Mouse (Mus musculus) common myeloid progenitor, adult 5-6 weeks (primary cell): Measurements from ENCODE around the gene Col4a2. TPM values are rescaled to one million over a fixed set of nuclear protein-coding genes. Genes with fewer than 3 reads are reported as not detected.
"Not testable (repeated sequence)": the region's sequence is repeated elsewhere in the genome, so short reads cannot be mapped to it uniquely, and the experiment has no call there.

Source experiments
- ATAC-seq: replicated peaks from 2 replicates; pipeline ENCODE4 v1.8.0; 2016; ENCODE audit warnings: low read depth, mild to moderate bottlenecking, moderate TSS enrichment, inconsistent platforms; ENCODE audit not compliant: poor library complexity, severe bottlenecking
- total RNA-seq: library from RNA; stranded (forward); fragments of 200-1000, 187-1606 nt; gene quantifications from 2 replicates; pipeline ENCODE4 v1.2.3, GENCODE M21; 2017

Col4a2 gene
- total RNA-seq, 1 experiment from 2014 or later: 2.3 TPM

DNA sequence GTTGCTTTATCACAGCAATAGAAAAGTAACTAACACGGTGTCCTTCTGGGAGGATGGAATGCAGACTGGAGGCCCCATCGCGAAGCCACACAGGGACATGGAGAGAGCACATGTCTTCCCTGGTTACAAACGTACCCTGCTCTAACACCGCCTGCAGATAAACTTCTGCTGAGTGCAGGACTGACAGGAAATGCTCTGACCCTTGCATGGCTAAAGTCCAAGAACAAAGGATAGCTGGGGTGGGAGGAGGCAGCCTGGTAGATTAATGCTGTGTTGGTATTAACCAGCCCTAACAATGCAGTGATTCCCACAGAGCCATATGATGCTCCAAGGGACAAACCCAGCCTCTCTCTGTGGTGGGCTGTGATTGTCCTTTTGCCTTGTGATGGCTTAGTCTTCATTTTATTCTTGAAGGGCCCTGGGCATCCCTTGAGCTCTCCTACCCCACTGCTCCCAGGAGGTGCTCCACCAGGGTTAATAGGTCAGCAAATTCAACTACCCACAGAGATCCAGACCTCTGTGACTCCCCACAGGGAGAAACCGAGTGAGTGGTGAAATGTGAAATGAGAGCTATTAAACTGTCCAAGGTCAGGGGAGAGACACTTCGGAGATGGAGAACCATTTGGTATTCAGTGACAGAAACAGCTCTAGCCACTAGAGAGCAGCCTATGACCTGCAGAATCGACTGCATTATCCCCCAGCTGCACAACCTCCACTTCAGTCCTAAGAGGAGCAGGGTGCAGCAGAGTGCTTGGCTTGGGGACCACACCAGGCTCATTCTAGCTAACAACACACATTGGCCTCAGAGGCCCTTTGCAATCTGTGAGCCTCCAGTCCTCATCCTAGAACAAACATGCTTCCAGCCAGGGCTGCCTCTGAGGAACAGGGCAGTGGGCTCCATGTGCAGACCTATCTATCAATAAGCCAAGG, 137.8 kb downstream of the Col4a2 start:
- peak; percentile 42 for ATAC-seq

DNA sequence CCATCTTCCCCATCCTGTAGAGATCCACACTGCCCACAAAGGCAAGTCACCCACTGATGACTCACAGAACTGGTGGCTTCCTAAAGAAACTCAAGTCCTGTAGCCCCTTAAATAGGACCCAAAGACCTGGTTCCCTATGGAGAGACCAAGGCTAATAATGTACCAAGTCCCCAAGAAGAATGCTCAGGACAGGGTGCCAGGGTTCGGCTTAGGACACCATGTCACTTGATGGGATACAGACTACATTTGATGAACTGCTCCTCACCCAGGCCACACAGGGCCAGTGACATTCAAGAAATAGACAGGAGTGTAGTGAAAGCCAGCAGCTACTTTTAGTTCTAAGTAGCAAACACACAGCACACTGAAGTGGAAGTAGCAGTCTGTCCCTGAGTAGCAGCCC, 139.5 kb downstream of the Col4a2 start:
- ATAC-seq: 0 out of 2 replicates have a peak, but pooled peaks have one; percentile 24

DNA sequence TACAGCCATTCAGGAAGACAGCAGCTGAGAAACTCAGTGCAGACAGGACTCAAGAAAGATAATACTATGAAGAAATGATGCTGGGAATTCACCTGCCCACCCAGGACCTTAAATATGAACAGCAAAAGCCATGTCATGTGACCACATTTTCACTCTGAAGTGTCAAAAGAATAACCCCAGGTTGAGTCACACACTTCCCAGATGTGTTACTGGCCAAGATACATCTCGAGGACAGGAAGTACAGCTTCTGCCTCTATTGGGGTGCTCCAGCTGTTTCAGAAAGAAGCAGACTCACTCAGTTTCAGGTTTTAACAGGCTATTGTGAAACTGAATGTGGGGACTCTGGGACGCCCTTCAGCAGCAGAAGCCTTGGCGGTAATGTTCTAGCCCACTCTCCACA, 140.0 kb downstream of the Col4a2 start:
- peak; percentile 59 for ATAC-seq

DNA sequence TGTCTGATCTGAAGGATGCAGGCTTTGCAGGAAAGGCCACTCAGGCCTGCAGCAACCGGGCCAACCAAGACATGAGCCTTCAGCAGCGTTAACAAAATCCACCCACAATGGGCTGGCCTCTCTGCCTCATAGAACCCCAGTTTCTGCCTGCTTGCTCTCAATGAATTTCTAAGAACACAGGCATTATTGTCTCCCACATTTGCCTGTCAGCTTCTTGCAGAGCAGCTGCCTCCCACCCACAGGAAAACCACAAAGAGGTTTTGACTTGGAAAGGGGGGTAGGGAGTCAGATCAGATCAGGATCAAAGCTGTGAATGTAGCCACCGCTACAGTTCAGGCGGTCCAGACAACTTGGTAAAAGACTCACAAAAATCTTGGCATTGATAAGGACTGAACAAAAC, 140.4 kb downstream of the Col4a2 start:
- peak; percentile 37 for ATAC-seq

DNA sequence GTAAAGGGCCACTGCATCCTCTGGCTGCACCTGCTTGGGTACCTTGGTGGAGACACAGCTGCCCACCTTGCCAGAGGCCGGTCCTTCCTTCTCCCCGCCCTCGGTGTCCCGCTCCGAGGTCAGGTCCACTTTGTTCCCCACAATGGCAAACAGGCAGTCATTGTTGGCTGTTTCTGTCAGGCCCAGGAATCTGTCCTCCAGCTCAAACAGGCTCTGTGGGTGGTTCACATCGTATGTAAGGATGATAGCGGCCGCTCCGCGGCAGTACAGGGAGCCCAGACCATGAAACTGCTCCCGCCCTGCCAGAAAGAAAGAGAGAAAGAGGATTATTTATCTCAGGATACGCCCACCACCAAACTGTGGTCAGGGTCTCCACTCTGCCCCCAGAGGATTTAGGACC, 141.6 kb downstream of the Col4a2 start:
- ATAC-seq: no peak

DNA sequence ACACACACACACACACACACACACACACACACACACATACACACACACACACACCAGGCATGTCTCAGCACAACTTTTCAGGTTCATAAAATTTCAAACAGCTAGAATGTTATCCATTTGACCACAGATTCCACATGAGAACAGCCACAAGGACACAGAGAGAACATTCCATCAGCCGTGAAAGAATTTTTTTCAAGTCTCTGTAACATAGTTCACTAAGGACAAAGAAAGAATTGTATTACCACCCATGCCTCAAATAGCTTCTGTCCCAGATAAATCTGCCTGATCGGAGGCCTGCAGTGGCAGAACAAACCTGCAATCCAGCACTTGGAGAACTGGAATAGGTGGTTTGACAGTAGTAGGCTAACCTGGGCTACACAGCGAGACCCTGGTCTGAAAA, 144.7 kb downstream of the Col4a2 start:
- ATAC-seq: no peak

DNA sequence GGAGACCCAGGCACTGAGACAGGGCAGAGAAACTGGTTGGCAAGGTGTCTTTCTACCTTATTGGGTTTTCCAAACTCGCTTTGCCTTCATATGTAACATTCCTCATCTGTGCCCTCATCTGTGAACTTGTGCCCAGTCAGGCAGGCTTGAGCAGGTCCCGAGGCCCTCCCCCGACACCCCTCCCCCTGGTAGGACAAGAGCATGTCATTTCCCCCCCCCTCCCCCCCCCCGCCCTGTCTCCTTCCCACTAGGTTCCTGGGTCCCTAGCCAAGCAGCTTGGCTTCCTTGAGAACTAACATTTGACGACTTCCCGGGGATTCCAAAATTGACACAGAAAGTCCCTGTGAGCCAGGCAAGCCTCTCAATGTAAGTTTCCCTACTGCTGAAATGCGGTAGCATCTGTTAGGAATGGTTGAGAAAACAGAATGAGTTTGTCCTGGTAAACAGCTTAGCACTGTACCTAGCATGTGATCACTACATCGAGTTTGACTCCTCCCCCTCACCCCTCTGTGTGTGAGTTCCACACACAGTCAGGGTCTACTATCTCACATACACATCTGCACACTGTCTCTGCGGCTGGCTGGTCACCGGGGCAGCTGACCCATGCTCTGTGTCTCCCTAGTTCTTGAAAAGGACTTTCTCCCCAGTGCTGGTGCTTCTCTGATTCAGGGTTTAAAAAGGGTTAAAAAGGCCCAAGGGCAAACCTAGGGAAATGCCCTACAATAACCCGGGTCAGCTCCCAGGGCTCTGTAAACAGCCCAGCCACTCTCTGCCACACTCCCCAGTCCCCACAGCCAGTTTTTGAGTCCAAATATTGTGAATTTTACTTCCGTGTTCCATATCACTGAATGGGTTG, 145.6 kb downstream of the Col4a2 start:
- ATAC-seq: peak; percentile 27; the same call in 1 of the 2 replicates

DNA sequence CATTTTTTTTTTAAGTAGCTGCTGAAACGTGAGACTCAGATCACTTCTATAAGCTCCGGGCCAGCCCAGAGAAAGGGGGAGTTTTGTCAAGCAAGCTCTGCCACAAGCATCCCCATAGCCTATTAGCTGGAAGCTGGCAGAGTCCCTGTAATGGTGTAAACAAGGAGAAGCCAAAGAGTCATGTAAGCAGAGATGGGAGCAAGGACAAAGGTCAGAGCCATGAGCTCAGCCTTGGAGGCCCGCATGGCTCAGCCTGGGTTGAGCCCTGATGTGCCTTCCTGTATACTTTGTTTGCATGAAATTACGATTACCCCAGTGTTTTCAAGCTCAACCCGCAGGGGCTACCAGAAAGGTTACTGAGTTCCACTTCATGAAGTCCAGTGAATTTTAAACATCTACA, 146.4 kb downstream of the Col4a2 start:
- ATAC-seq: no peak

DNA sequence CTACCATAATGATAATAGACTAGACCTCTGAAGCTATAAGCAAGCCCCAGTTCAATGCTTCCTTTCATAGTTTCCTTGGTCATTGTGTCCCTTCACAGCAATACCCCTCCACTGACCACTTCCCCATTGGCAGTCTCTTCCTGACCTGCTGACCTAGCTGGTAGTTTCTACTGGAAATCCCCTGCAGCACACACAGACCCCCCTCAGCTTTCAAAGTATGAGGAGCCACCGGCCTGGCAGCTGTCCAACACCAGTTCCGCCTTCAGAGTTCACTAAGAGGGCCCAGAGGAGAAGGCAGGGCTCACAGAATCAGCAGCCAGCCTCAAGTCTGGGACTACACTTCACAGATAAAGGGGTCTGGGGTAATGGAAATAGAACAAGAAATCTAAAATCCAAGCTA, 148.3 kb downstream of the Col4a2 start:
- ATAC-seq: peak; percentile 19

DNA sequence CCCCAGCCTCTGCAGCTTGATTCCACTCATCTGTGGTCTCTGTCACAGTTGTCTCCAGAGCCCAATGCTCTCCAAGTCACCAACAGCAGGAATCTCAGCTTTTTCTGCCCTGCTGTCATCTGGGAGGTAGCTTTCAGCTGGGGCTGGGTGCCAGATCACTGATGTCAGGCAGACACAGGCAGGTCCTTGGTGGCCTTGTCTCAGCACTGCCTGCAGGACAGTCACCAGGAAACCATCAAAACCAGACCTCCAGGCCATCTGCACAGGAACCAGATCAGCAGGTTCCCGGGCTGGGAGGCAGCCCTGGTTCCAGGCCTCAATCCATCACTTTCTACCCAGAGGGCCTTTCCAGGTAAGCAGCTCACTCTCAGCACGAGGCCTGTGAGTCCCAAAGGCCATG, 149.2 kb downstream of the Col4a2 start:
- no peak for ATAC-seq

DNA sequence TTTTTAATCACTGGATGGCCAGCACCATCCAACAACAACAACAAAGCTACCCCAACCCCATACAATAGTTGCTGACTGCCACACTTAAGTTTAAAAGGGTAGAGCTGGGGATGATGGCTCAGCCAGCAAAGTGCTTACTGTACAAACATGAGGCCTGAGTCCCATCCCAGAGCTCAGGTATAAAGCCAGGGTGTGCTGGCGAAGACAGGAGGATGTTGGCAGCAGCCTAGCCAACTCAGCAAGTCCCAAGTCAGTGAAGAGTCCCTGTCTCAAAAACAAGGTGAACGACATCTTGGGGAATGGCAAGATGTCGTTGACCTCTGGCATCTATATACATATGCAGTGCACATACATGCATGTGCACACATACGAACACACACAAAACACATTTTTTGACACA, 150.0 kb downstream of the Col4a2 start:
- ATAC-seq: no peak

DNA sequence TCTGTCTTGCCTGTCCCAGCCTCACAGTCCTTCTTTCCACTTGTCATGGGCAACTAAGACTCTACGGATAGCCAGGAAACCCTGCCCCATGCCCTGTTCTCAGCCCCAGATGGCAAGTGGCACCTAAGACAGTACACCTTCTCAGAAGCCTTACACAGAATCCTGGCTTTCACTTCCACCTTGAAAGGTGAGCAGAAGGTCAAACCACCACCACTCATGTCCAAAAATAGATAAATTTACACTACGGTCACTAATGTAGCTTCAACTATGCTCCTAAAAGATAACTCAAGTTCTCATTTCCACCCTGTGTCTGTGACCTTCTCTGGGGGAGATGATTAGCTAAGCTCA, 150.9 kb downstream of the Col4a2 start:
- no peak for ATAC-seq

DNA sequence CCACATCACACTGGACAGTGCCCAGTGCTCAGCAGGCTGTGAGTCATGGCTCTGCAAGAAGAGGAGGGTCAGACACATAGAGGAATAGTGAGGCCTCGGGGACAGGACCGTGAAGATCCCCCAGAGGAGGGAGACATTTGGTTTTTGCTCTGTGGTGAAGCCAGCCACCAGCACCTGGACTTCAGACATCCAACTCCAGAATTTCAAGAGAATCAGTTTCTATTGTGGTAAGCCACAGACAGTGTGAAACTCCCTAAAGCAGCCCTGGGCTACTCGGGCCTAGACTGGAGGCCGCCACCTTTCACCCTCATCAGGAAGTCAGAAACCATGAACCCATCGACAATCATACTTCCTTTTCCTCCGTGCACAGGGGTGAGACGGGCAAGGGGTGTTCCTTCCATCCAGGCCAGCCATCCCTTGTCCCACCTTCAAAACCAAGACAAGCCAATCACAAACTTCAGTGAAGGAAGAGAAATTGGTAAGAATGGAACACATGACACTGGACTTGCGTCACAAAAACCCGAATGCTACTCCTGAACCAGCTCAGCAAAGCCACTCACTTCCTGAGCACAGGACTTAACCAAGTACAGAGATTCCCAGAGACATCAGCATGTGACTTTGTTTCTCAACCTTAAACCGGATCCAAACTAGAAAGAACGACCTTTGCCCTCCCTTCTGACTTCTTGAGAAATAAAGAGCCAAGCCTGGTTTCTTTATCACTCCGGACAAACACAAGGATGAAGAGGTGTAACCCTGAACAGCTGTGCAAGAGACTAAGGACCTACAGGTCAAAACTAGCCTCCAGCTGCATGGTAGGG, 151.5 kb downstream of the Col4a2 start:
- ATAC-seq: peak; percentile 70

DNA sequence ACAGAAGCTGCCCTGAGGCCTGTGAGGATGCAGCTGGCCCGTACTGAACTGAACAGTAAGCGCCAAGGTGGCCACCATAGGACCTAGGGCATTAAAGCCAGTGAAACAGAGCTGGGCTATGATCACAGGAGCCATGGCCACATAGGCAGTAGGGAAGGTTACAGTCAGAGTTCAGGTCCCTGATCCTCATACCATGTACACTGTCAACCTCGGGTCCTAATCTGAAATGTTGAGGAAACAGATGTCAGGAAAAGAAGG, 152.0 kb downstream of the Col4a2 start:
- ATAC-seq: 0 out of 2 replicates have a peak, but pooled peaks have one; percentile 9

DNA sequence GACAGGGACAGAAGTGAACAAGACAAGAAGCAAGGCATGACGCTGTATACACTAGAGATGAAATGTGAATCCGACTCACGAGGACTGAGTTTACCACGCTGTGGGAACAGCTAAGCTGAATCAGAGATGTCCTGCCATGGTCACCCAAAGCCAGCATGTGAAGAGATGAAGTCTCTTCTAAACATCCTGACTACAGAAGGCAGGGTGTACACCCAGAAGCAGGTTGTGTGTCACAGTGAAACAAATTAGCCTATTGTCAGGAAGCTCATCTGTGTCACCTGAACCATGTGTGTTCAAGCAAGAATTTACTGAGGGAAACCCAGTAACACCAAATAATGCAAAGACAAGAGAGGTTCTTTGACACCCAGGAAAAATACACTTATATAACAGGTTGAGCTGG, 153.0 kb downstream of the Col4a2 start:
- ATAC-seq: no peak

DNA sequence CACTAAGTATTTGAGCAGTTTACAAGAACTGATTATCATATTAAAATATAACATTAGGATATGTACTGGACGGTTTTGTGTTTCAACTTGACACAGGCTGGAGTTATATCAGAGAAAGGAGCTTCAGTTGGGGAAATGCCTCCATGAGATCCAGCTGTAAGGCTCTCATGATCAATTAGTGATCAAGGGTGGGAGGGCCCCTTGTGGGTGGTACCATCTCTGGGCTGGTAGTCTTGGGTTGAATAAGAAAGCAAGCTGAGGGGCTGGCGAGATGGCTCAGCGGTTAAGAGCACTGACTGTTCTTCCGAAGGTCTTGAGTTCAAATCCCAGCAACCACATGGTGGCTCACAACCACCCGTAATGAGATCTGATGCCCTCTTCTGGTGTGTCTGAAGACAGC, 153.9 kb downstream of the Col4a2 start:
- not testable (repeated sequence) for ATAC-seq

DNA sequence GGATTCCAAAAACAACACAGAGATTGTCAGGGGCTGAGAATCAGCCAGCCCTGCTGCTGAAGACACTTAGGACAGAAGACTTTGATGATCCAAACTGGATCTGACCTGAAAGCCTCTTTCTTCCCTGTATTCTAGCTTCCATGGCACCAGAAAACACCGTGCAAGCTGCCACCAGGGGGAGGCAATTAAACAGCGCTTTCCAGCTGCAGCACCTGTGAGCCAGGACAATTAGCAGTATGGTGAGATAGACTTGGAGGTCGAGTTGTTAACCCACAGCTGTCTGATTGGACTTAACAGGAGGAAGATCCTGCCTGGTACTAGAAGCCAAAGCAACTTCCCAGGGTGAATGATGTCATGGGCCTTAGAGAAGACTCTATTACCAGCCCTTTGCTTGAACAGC, 156.5 kb downstream of the Col4a2 start:
- peak; percentile 48; the same call in 1 of the 2 replicates for ATAC-seq

DNA sequence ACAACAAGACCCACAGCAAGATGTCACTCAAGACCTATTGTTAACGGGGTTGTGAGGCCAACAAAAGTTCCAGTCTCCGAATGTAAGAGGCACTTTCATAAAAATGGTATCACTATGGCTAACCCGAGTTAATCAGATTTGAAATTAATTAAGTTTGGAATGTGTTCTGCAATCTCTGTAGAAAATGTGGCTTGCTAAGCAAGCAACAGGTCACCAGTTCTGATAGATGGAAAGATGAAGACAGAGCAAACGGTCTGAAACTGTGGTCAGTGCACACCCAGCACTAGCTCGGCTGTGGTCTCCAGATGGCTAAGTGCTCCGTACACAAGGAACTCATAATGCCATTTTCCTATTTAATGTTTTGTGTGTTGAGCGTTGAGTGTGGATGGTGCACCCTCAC, 158.1 kb downstream of the Col4a2 start:
- ATAC-seq: no peak

DNA sequence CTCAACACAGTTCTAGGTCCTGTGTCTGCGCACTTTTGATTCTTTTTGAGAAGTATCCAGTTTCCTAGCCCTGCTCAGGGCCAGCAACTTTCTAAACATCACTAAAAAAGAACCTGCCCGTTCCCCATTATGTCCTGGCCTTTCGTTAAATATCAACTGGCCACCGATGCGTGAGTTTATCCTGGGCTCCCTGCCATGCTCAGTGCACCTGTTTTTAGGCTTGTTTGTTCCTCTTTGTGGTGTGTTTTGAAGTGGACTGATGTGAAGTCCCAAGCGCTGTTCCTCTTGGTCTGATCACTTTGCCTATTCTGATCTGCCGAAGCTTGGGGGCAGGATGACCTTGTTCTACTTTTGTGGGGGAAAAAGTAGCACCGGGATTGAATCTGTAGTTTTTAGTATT, 158.7 kb downstream of the Col4a2 start:
- no peak for ATAC-seq

DNA sequence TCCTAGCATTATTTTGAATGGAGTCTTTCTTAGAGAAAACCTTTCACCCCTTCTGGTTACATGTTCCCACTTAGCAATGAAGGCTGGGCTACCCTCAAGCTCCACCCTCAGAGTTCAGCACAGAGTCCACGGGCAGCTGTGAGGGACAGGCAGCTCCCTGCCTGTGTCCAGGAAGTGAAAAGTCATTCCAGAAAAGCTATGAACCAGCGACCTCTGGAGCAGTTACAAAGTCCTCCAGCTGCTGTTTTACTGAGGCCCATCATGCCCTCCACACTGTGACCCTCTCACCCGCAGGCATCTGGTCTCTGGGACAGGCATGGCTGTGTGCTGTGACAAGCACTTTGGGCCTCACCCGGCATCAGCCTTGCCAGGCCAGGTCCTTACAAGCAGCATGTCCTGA, 160.5 kb downstream of the Col4a2 start:
- ATAC-seq: no peak

DNA sequence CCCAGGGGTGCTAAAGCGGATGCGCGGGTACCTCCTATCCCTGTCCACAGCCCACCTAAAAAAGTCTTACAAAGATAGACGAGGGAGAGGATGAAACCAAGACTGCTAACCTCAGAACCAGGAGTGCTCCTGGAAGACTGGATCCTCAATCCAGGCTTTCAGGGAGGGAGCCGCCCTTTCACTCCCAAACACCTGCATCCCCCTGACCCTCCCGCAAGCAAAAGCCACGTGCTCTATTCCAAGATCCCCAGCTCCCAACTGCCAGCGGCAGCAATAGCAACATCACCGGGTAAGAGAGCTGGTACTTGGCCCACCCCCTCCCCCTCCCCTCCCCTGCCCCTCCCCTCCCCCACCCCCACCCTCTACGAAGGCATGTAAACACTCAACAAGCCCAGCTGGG, 162.8 kb downstream of the Col4a2 start:
- ATAC-seq: no peak
